Mouse (Mus musculus) cerebellum, adult 2 months (tissue): Measurements from ENCODE around the gene Snapc5.

Experiments used
- CTCF ChIP-seq: fragments of 200-500 bp; IDR thresholded peaks from 2 replicates; pipeline ENCODE4 v1.5.1; 2011; ENCODE audit warnings: low read depth, mild to moderate bottlenecking, control low read depth, low read length, moderate library complexity, borderline replicate concordance; ENCODE audit not compliant: insufficient read depth
- POLR2A ChIP-seq: fragments of 200-500 bp; IDR thresholded peaks from 2 replicates; pipeline ENCODE4 v1.6.1; 2011; ENCODE audit warnings: low read length, control low read depth, borderline replicate concordance; ENCODE audit not compliant: insufficient read depth

GRCm38 (mm10) chr9:64195554-64195953 lies 16.5 kb downstream of the Snapc5 start:
- TF ChIP-seq POLR2A (no peak), CTCF (no peak)
